Mouse (Mus musculus) kidney, embryonic 16.5 days (tissue): Measurements from ENCODE around the gene Gm9964. TPM values are rescaled to one million over a fixed set of nuclear protein-coding genes. Genes with fewer than 3 reads are reported as not detected.

ENCODE experiments used
- ATAC-seq: fragments of 200-750 bp; cut with Nextera tagmentation; 2 replicates; pipeline ENCODE4 v1.8.0; 2017; ENCODE audit warnings: moderate TSS enrichment; ENCODE audit not compliant: low FRiP score, low TSS enrichment
- H3K27ac ChIP-seq: fragments of 300-500 bp; sonication (generic); 2 replicates; pipeline ENCODE4 v1.5.1; 2014; ENCODE audit warnings: low read length
- H3K27me3 ChIP-seq: fragments of 300-500 bp; sonication (generic); 2 replicates; pipeline ENCODE4 v1.6.1; 2014; ENCODE audit warnings: low read length, control low read depth, mixed read lengths; ENCODE audit not compliant: insufficient read depth
- H3K36me3 ChIP-seq: fragments of 300-500 bp; sonication (generic); 2 replicates; pipeline ENCODE4 v1.6.1; 2014; ENCODE audit warnings: low read length, control low read depth, mixed read lengths; ENCODE audit not compliant: insufficient read depth
- H3K4me1 ChIP-seq: fragments of 300-500 bp; sonication (generic); 2 replicates; pipeline ENCODE4 v1.6.1; 2014; ENCODE audit warnings: low read length, control low read depth, mixed read lengths; ENCODE audit not compliant: insufficient read depth
- H3K4me2 ChIP-seq: fragments of 300-500 bp; sonication (generic); replicated peaks from 2 replicates; pipeline ENCODE4 v1.6.1; 2014; ENCODE audit warnings: low read depth, low read length
- H3K4me3 ChIP-seq: fragments of 300-500 bp; sonication (generic); 2 replicates; pipeline ENCODE4 v1.5.1; 2014; ENCODE audit warnings: mild to moderate bottlenecking, low read length
- H3K9ac ChIP-seq: fragments of 300-500 bp; sonication (generic); replicated peaks from 2 replicates; pipeline ENCODE4 v1.6.1; 2014; ENCODE audit warnings: low read length
- H3K9me3 ChIP-seq: fragments of 300-500 bp; sonication (generic); 2 replicates; pipeline ENCODE4 v1.6.1; 2016; ENCODE audit warnings: low read length, control low read depth
- WGBS: fragments of 180-500 bp; shearing (Covaris S2); extraction: QIAGEN DNeasy Blood & Tissue Kit; methylation state at CpG from one replicate; pipeline ENCODE4 v1.1.7; 2014; 5-methylcytosine and 5-hydroxymethylcytosine counted together
- polyA plus RNA-seq: library from polyadenylated mRNA; unstranded; fragments of >200 nt; fragmentation: Nextera tagmentation; extraction: Ambion mirVana; gene quantifications from 2 replicates; pipeline ENCODE4 v1.2.1, GENCODE M21; 2015

Gene Gm9964
- polyA plus RNA-seq, 1 experiment from 2014 or later, result not detected

- peak; percentile 61 for ATAC-seq
- no peak overlapping the region for H3K27ac ChIP-seq
- WGBS, result 77% methylated on average over 8 of the region's 8 CpGs
- no peaks in the 10 kb centered on the region for H3K9me3 ChIP-seq
- H3K27me3 ChIP-seq, result no peaks in the 10 kb centered on the region
- no peak overlapping the region for H3K4me3 ChIP-seq
- no peak overlapping the region for H3K4me2 ChIP-seq
- H3K9ac ChIP-seq, result no peak overlapping the region
- H3K36me3 ChIP-seq, result no peaks in the 10 kb centered on the region
- peaks cover 7% of the 10 kb centered on the region; the same call in 1 of the 2 replicates for H3K4me1 ChIP-seq
Observed at GRCm38 (mm10) chr11:79325663-79326062, 29.0 kb upstream of the Gm9964 start.

- WGBS, result 39% methylated on average over 12 of the region's 12 CpGs
- Histone ChIP-seq H3K27ac (peak overlapping the region; percentile 66), H3K4me1 (peaks cover 7% of the 10 kb centered on the region; the same call in 1 of the 2 replicates)
Observed at GRCm38 (mm10) chr11:79323985-79324685, 27.4 kb upstream of the Gm9964 start.

GRCm38 (mm10) chr11:79319807-79320206, 23.1 kb upstream of the Gm9964 start:
- no peak for ATAC-seq
- H3K27me3 ChIP-seq, result no peaks in the 10 kb centered on the region
- H3K27ac ChIP-seq, result no peak overlapping the region
- H3K36me3 ChIP-seq, result no peaks in the 10 kb centered on the region
- WGBS, result 73% methylated on average over 7 of the region's 7 CpGs
- no peak overlapping the region for H3K9ac ChIP-seq
- no peaks in the 10 kb centered on the region for H3K9me3 ChIP-seq
- no peak overlapping the region for H3K4me2 ChIP-seq
- H3K4me1 ChIP-seq, result 0 out of 2 replicates have a peak, but pooled peaks cover 3% of the 10 kb centered on the region
- H3K4me3 ChIP-seq, result no peak overlapping the region

More at GRCm38 (mm10) chr11:79323985-79324685, 27.4 kb upstream of the Gm9964 start:
- H3K27me3 ChIP-seq, result no peaks in the 10 kb centered on the region
- H3K4me3 ChIP-seq, result no peak overlapping the region
- no peak overlapping the region for H3K9ac ChIP-seq
- H3K4me2 ChIP-seq, result no peak overlapping the region
- no peak for ATAC-seq
- no peaks in the 10 kb centered on the region for H3K36me3 ChIP-seq
- H3K9me3 ChIP-seq, result no peaks in the 10 kb centered on the region

- ATAC-seq, result no peak
- Histone ChIP-seq H3K4me1 (no peaks in the 10 kb centered on the region), H3K27ac (no peak overlapping the region), H3K36me3 (no peaks in the 10 kb centered on the region), H3K27me3 (no peaks in the 10 kb centered on the region), H3K9me3 (no peaks in the 10 kb centered on the region), H3K4me3 (no peak overlapping the region), H3K9ac (no peak overlapping the region), H3K4me2 (no peak overlapping the region)
- WGBS, result 67% methylated on average over 8 of the region's 8 CpGs
Observed at GRCm38 (mm10) chr11:79316807-79317345, 20.2 kb upstream of the Gm9964 start.

GRCm38 (mm10) chr11:79310467-79310866, 13.8 kb upstream of the Gm9964 start:
- H3K4me2 ChIP-seq, result no peak overlapping the region

GRCm38 (mm10) chr11:79307560-79308200, 11.0 kb upstream of the Gm9964 start:
- H3K4me2 ChIP-seq, result no peak overlapping the region
- no peaks in the 10 kb centered on the region for H3K9me3 ChIP-seq
- H3K27ac ChIP-seq, result peak overlapping the region; percentile 83
- no peak for ATAC-seq
- no peak overlapping the region for H3K4me3 ChIP-seq
- 43% methylated on average over 9 of the region's 9 CpGs for WGBS
- no peak overlapping the region for H3K9ac ChIP-seq
- H3K27me3 ChIP-seq, result no peaks in the 10 kb centered on the region; the same call in 1 of the 2 replicates
- H3K36me3 ChIP-seq, result no peaks in the 10 kb centered on the region
- H3K4me1 ChIP-seq, result peaks cover 32% of the 10 kb centered on the region

More at GRCm38 (mm10) chr11:79310467-79310866, 13.8 kb upstream of the Gm9964 start:
- 80% methylated on average over 5 of the region's 5 CpGs for WGBS
- no peaks in the 10 kb centered on the region for H3K36me3 ChIP-seq
- H3K9me3 ChIP-seq, result no peaks in the 10 kb centered on the region
- H3K4me3 ChIP-seq, result no peak overlapping the region
- peaks cover 30% of the 10 kb centered on the region for H3K4me1 ChIP-seq
- no peak for ATAC-seq
- no peaks in the 10 kb centered on the region for H3K27me3 ChIP-seq
- H3K9ac ChIP-seq, result no peak overlapping the region
- H3K27ac ChIP-seq, result no peak overlapping the region

GRCm38 (mm10) chr11:79306996-79307395, 10.3 kb upstream of the Gm9964 start:
- no peak overlapping the region for H3K4me3 ChIP-seq
- no peaks in the 10 kb centered on the region; the same call in 1 of the 2 replicates for H3K27me3 ChIP-seq
- H3K36me3 ChIP-seq, result no peaks in the 10 kb centered on the region
- peak overlapping the region; percentile 83 for H3K27ac ChIP-seq
- 0 out of 2 replicates have a peak, but pooled peaks have one; percentile 50 for ATAC-seq
- 22% methylated on average over 10 of the region's 10 CpGs for WGBS
- no peak overlapping the region for H3K4me2 ChIP-seq
- H3K9me3 ChIP-seq, result no peaks in the 10 kb centered on the region
- H3K4me1 ChIP-seq, result peaks cover 32% of the 10 kb centered on the region
- H3K9ac ChIP-seq, result peak overlapping the region; percentile 39

- no peaks in the 10 kb centered on the region; the same call in 1 of the 2 replicates for H3K27me3 ChIP-seq
- no peak overlapping the region for H3K4me3 ChIP-seq
- no peak overlapping the region for H3K4me2 ChIP-seq
- no peaks in the 10 kb centered on the region for H3K9me3 ChIP-seq
- H3K4me1 ChIP-seq, result peaks cover 32% of the 10 kb centered on the region
- peak; percentile 75 for ATAC-seq
- WGBS, result 27% methylated on average over 7 of the region's 7 CpGs
- H3K27ac ChIP-seq, result peak overlapping the region; percentile 83
- 0 out of 2 replicates have a peak overlapping the region, but pooled peaks have one; percentile 39 for H3K9ac ChIP-seq
- no peaks in the 10 kb centered on the region for H3K36me3 ChIP-seq
Observed at GRCm38 (mm10) chr11:79306510-79306909, 9.8 kb upstream of the Gm9964 start.

- no peak for ATAC-seq
- H3K4me3 ChIP-seq, result no peak overlapping the region
- H3K27me3 ChIP-seq, result no peaks in the 10 kb centered on the region; the same call in 1 of the 2 replicates
- H3K36me3 ChIP-seq, result no peaks in the 10 kb centered on the region
- WGBS, result 57% methylated on average over 9 of the region's 9 CpGs
- peak overlapping the region; percentile 83 for H3K27ac ChIP-seq
- H3K9ac ChIP-seq, result no peak overlapping the region
- H3K4me2 ChIP-seq, result no peak overlapping the region
- peaks cover 32% of the 10 kb centered on the region for H3K4me1 ChIP-seq
- no peaks in the 10 kb centered on the region for H3K9me3 ChIP-seq
Observed at GRCm38 (mm10) chr11:79305697-79306340, 9.1 kb upstream of the Gm9964 start.
